Mouse (Mus musculus): Measurements from ENCODE around the gene Nudt9.

- TF ChIP-seq CTCF (IDR thresholded peaks at IDR 0.05; ENCODE audit: low read depth, low read length) = no peak
- no peak for TF ChIP-seq GATA1 (IDR thresholded peaks at IDR 0.05; ENCODE audit: borderline replicate concordance, low read length)
- TF ChIP-seq GATA2 (IDR thresholded peaks at IDR 0.05; ENCODE audit: borderline replicate concordance, low read depth, low read length) = no peak
- TF ChIP-seq TAL1 (conservative IDR thresholded peaks at IDR 0.05; ENCODE audit: low read depth, low read length) = no peak
These were observed 39.3 kb upstream of the Nudt9 start for GRCm38 (mm10) chr5:104006811-104007210.
